Mouse (Mus musculus) stomach, embryonic 15.5 days (tissue): ENCODE data around the gene Ccdc146. TPM values are rescaled to one million over a fixed set of nuclear protein-coding genes. Genes with fewer than 3 reads are reported as not detected.

Source experiments
- ATAC-seq: fragments of 200-750 bp; cut with Nextera tagmentation; 2 replicates; pipeline ENCODE4 v1.8.0; 2017; ENCODE audit warnings: low read depth, moderate number of reproducible peaks, moderate TSS enrichment; ENCODE audit not compliant: insufficient read depth, low FRiP score
- H3K27ac ChIP-seq: fragments of 300-500 bp; sonication (generic); 2 replicates; pipeline ENCODE4 v1.5.1; 2015; ENCODE audit warnings: mild to moderate bottlenecking, inconsistent platforms
- H3K27me3 ChIP-seq: fragments of 300-500 bp; sonication (generic); replicated peaks from 2 replicates; pipeline ENCODE4 v1.6.1; 2015; ENCODE audit warnings: inconsistent platforms
- H3K36me3 ChIP-seq: fragments of 300-500 bp; sonication (generic); 2 replicates; pipeline ENCODE4 v1.6.1; 2015; ENCODE audit warnings: inconsistent platforms
- H3K4me1 ChIP-seq: fragments of 300-500 bp; sonication (generic); 2 replicates; pipeline ENCODE4 v1.6.1; 2015; ENCODE audit warnings: inconsistent platforms
- H3K4me2 ChIP-seq: fragments of 300-500 bp; sonication (generic); 2 replicates; pipeline ENCODE4 v1.6.1; 2015; ENCODE audit warnings: mild to moderate bottlenecking, inconsistent platforms
- H3K4me3 ChIP-seq: fragments of 300-500 bp; sonication (generic); replicated peaks from 2 replicates; pipeline ENCODE4 v1.5.1; 2015; ENCODE audit warnings: inconsistent platforms
- H3K9ac ChIP-seq: fragments of 300-500 bp; sonication (generic); 2 replicates; pipeline ENCODE4 v1.6.1; 2015; ENCODE audit warnings: inconsistent platforms
- H3K9me3 ChIP-seq: fragments of 300-500 bp; sonication (generic); 2 replicates; pipeline ENCODE4 v1.6.1; 2016; ENCODE audit warnings: inconsistent platforms
- WGBS: fragments of 180-500 bp; shearing (Covaris S2); methylation state at CpG from one replicate; pipeline ENCODE4 v1.1.7; 2015; 5-methylcytosine and 5-hydroxymethylcytosine counted together
- polyA plus RNA-seq: library from polyadenylated mRNA; unstranded; fragments of >200 nt; fragmentation: Nextera tagmentation; extraction: Ambion mirVana; gene quantifications from 2 replicates; pipeline ENCODE4 v1.2.1, GENCODE M21; 2015

Gene Ccdc146
- polyA plus RNA-seq, 1 experiment from 2014 or later = 0.62 TPM

- ATAC-seq = no peak
- Histone ChIP-seq H3K4me2 (no peak overlapping the region), H3K27me3 (no peaks in the 10 kb centered on the region), H3K36me3 (no peaks in the 10 kb centered on the region), H3K4me3 (no peak overlapping the region), H3K4me1 (no peaks in the 10 kb centered on the region), H3K9ac (no peak overlapping the region), H3K27ac (no peak overlapping the region), H3K9me3 (no peaks in the 10 kb centered on the region)
- WGBS = 55% methylated on average over 4 of the region's 4 CpGs
Measured at GRCm38 (mm10) chr5:21418613-21419012, 5.9 kb downstream of the Ccdc146 start.

DNA sequence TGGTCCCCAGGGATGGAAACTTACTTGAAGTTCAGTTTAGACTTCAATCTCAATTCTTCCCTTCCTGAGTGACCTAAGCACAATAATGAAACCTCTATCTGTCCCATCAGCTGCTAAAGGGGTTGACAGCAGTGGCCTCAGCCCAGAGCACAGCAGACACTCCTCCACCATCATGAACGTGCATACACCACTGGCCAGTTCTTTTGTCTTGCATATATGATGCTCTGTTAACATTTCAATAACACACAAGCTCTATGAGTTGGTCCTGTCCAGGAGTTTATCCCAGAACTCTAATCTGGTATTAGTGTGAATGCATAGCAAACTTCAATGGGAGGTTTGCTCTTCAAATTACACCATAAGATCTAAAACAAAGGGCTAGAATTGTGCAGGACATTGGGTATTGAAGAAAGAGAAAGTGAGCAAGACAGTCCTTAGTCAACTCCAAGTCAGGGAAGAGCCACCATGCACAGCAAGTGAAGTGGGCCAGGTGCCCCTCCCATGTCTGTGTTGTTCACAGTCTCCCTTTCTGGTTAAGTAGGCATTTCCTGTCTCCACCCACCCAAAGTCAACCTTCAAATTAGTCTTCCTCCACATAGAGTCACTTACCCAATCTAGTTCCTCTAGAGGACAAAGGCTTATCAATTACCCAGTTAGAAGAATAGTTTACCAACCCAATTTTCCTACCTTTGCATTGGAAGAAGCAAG lies 10.2 kb downstream of the Ccdc146 start:
- Histone ChIP-seq H3K36me3 (no peaks in the 10 kb centered on the region), H3K4me3 (no peak overlapping the region), H3K9me3 (no peaks in the 10 kb centered on the region), H3K27me3 (no peaks in the 10 kb centered on the region), H3K9ac (no peak overlapping the region), H3K4me1 (no peaks in the 10 kb centered on the region), H3K4me2 (no peak overlapping the region), H3K27ac (no peak overlapping the region)
- WGBS = 65% methylated on average over 1 of the region's 1 CpGs
- no peak for ATAC-seq

- Histone ChIP-seq H3K4me1 (no peaks in the 10 kb centered on the region), H3K27ac (no peak overlapping the region), H3K9ac (no peak overlapping the region), H3K4me2 (no peak overlapping the region), H3K9me3 (no peaks in the 10 kb centered on the region), H3K27me3 (no peaks in the 10 kb centered on the region), H3K36me3 (no peaks in the 10 kb centered on the region), H3K4me3 (no peak overlapping the region)
- no peak for ATAC-seq
- WGBS = 90% methylated on average over 3 of the region's 3 CpGs
Measured at GRCm38 (mm10) chr5:21413322-21413721, 11.2 kb downstream of the Ccdc146 start.

DNA sequence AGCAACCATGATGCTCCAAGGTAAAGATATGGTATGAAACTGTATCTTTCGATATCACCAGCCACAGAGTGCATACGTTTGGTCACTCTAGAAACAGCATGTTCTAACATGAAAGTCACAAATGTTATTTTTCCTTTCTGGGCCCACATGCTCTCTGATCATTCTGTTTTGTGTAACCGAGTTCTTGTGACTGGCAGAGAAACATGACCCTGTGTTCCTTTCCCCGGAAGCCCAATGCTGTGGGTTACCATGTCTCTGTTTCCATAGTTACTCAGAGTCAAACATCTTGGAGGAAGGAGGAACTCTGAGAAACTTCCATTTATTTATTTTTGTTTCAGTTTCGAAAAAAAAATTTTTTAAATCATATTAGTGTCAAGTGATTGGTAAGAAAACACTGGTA lies 12.4 kb downstream of the Ccdc146 start:
- Histone ChIP-seq H3K27me3 (no peaks in the 10 kb centered on the region), H3K27ac (no peak overlapping the region), H3K9me3 (no peaks in the 10 kb centered on the region), H3K4me2 (no peak overlapping the region), H3K9ac (no peak overlapping the region), H3K4me1 (no peaks in the 10 kb centered on the region), H3K4me3 (no peak overlapping the region), H3K36me3 (no peaks in the 10 kb centered on the region)
- no peak for ATAC-seq
- 69% methylated on average over 5 of the region's 5 CpGs for WGBS

DNA sequence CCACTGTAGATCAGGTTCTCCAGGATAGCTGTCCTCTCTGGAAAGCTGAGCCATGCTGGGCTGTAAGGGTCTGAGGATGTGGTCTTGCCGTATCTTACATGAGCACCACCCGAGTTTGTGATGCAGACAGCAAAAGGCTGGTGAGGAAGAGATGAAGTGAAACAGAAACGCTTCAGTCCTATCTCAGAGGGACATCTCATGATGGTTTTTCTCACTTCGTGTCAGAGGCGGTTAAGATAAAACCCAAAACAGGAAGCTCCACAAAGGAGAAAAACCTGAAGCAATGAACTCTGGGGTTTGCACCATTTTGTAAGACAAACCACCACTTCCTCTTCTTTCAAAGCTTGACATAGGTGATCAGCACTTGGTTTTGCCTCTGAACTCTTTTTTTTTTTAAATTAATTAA lies 13.2 kb downstream of the Ccdc146 start:
- Histone ChIP-seq H3K9me3 (no peaks in the 10 kb centered on the region), H3K4me1 (no peaks in the 10 kb centered on the region), H3K4me2 (no peak overlapping the region), H3K36me3 (no peaks in the 10 kb centered on the region), H3K4me3 (no peak overlapping the region), H3K27me3 (no peaks in the 10 kb centered on the region), H3K27ac (no peak overlapping the region), H3K9ac (no peak overlapping the region)
- 76% methylated on average over 5 of the region's 5 CpGs for WGBS
- ATAC-seq = no peak

DNA sequence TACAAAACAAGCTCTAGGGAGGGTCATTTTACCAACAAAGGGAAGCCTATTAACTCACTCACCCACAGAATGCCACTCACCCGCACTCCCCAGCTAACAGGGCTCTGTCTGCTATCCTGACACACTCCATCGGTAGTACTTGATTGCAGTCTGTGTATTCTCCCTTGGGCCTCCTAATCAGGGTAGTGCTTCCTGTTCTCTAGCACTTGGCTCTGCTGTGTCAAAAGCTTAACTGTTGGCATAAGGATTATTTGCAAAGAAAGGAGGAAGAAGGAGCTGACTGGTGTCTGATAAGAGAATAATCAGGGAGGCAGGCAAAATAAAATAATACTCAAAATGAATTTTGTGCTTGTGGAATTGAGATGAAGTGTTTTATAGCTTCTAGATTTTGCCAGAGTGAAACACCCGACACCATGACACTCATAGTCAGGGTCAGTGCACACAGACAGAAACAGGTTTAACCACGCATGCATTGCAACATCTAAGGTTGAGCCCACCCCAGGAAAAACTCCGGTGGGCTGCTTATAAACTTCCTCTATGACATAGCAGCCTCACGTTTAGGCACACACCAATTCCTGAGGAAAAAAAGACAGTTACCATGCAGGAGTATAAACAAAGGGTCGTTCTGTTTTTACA lies 29.2 kb downstream of the Ccdc146 start:
- H3K4me1 ChIP-seq = 0 out of 2 replicates have a peak, but pooled peaks cover 2% of the 10 kb centered on the region
- H3K27me3 ChIP-seq = no peaks in the 10 kb centered on the region
- no peak for ATAC-seq
- H3K4me3 ChIP-seq = no peak overlapping the region
- no peaks in the 10 kb centered on the region for H3K36me3 ChIP-seq
- H3K4me2 ChIP-seq = no peak overlapping the region
- H3K9me3 ChIP-seq = no peaks in the 10 kb centered on the region
- H3K27ac ChIP-seq = no peak overlapping the region
- no peak overlapping the region for H3K9ac ChIP-seq
- WGBS = 28% methylated on average over 7 of the region's 7 CpGs

GRCm38 (mm10) chr5:21394562-21394961 lies 29.9 kb downstream of the Ccdc146 start:
- 84% methylated on average over 2 of the region's 2 CpGs for WGBS
- H3K4me1 ChIP-seq = 0 out of 2 replicates have a peak, but pooled peaks cover 2% of the 10 kb centered on the region

GRCm38 (mm10) chr5:21391616-21392384 lies 32.7 kb downstream of the Ccdc146 start:
- Histone ChIP-seq H3K27ac (no peak overlapping the region), H3K9me3 (no peaks in the 10 kb centered on the region)
- 19% methylated on average over 13 of the region's 13 CpGs for WGBS

More at GRCm38 (mm10) chr5:21394562-21394961, 29.9 kb downstream of the Ccdc146 start:
- Histone ChIP-seq H3K9ac (no peak overlapping the region), H3K9me3 (no peaks in the 10 kb centered on the region), H3K4me2 (no peak overlapping the region), H3K4me3 (no peak overlapping the region), H3K27me3 (no peaks in the 10 kb centered on the region), H3K36me3 (no peaks in the 10 kb centered on the region), H3K27ac (no peak overlapping the region)
- ATAC-seq = no peak

GRCm38 (mm10) chr5:21388855-21389254 lies 35.6 kb downstream of the Ccdc146 start:
- WGBS = 77% methylated on average over 4 of the region's 4 CpGs
- H3K4me1 ChIP-seq = peaks cover 10% of the 10 kb centered on the region; the same call in 1 of the 2 replicates
- no peak overlapping the region for H3K9ac ChIP-seq
- no peaks in the 10 kb centered on the region for H3K9me3 ChIP-seq
- ATAC-seq = no peak
- no peaks in the 10 kb centered on the region for H3K36me3 ChIP-seq
- H3K4me3 ChIP-seq = no peak overlapping the region
- no peaks in the 10 kb centered on the region for H3K27me3 ChIP-seq
- H3K4me2 ChIP-seq = no peak overlapping the region
- no peak overlapping the region for H3K27ac ChIP-seq

More at GRCm38 (mm10) chr5:21391616-21392384, 32.7 kb downstream of the Ccdc146 start:
- 0 out of 2 replicates have a peak, but pooled peaks cover 2% of the 10 kb centered on the region for H3K4me1 ChIP-seq
- H3K4me2 ChIP-seq = no peak overlapping the region
- no peak; the same call in 1 of the 2 replicates for ATAC-seq
- no peaks in the 10 kb centered on the region for H3K36me3 ChIP-seq
- H3K4me3 ChIP-seq = no peak overlapping the region
- no peaks in the 10 kb centered on the region for H3K27me3 ChIP-seq
- H3K9ac ChIP-seq = no peak overlapping the region

GRCm38 (mm10) chr5:21387340-21387739 lies 37.1 kb downstream of the Ccdc146 start:
- no peak overlapping the region for H3K4me3 ChIP-seq
- H3K4me1 ChIP-seq = peaks cover 25% of the 10 kb centered on the region
- no peaks in the 10 kb centered on the region for H3K9me3 ChIP-seq
- ATAC-seq = no peak
- H3K4me2 ChIP-seq = no peak overlapping the region
- no peaks in the 10 kb centered on the region for H3K27me3 ChIP-seq
- H3K9ac ChIP-seq = no peak overlapping the region
- no peaks in the 10 kb centered on the region for H3K36me3 ChIP-seq
- H3K27ac ChIP-seq = no peak overlapping the region

GRCm38 (mm10) chr5:21386432-21386831 lies 38.0 kb downstream of the Ccdc146 start:
- Histone ChIP-seq H3K36me3 (no peaks in the 10 kb centered on the region), H3K4me3 (no peak overlapping the region), H3K27ac (no peak overlapping the region), H3K27me3 (no peaks in the 10 kb centered on the region), H3K4me2 (no peak overlapping the region), H3K9ac (no peak overlapping the region), H3K4me1 (peaks cover 22% of the 10 kb centered on the region), H3K9me3 (no peaks in the 10 kb centered on the region)
- ATAC-seq = no peak
- WGBS = 56% methylated on average over 4 of the region's 4 CpGs

DNA sequence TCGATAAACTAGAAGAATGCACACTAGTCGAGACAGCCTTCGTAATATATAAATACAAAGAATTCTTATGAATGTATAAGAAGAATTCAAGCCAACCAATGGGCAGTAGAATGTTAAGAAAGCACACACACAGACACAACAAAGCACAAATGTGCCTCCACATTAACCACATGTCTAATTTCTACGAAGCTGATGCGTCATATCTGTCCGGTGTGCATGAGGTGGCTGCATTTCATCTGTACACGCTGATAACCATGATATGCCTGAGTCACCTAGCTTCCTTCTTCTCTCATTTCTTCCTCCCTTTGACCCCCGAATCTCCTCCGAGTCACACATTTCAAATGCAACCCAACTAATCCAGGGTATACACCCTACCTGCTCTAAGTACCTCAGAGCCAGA lies 39.5 kb downstream of the Ccdc146 start:
- Histone ChIP-seq H3K4me3 (no peak overlapping the region), H3K4me1 (peaks cover 22% of the 10 kb centered on the region), H3K9ac (no peak overlapping the region), H3K4me2 (no peak overlapping the region), H3K9me3 (no peaks in the 10 kb centered on the region), H3K27me3 (no peaks in the 10 kb centered on the region), H3K36me3 (no peaks in the 10 kb centered on the region), H3K27ac (no peak overlapping the region)
- 82% methylated on average over 9 of the region's 9 CpGs for WGBS
- ATAC-seq = no peak
